Mouse (Mus musculus) heart, adult 11 months (tissue): ENCODE measurements around the gene Npas4.
"Not testable (repeated sequence)": the region's sequence is repeated elsewhere in the genome, so short reads cannot be mapped to it uniquely, and the experiment has no call there.

Source experiments
- DNase-seq: peaks from one replicate; pipeline ENCODE4 v3.0.0; 2022

The Npas4 gene

DNA sequence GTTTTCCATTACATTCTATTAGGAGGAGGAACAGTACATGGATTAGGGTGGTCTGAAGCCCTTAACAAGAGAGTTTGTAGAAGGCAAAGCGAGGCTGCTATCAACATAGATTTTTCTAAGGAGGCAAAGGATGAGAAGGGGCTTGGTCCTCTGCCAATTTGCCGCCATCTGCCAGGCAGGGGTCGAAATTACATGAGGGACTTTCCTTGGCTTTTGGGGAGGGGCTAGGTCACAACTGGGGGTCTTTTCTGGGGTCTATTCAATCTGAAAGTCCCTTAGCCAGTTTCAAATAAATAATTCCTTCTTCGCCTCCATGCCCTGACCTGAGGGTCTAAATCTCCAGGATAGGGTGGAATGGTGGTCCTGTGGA lies at the start of gene Npas4:
Npas4 (minus strand) TSS at position 61 of the 370 bp plus-strand sequence.
- no peak for DNase-seq

DNA sequence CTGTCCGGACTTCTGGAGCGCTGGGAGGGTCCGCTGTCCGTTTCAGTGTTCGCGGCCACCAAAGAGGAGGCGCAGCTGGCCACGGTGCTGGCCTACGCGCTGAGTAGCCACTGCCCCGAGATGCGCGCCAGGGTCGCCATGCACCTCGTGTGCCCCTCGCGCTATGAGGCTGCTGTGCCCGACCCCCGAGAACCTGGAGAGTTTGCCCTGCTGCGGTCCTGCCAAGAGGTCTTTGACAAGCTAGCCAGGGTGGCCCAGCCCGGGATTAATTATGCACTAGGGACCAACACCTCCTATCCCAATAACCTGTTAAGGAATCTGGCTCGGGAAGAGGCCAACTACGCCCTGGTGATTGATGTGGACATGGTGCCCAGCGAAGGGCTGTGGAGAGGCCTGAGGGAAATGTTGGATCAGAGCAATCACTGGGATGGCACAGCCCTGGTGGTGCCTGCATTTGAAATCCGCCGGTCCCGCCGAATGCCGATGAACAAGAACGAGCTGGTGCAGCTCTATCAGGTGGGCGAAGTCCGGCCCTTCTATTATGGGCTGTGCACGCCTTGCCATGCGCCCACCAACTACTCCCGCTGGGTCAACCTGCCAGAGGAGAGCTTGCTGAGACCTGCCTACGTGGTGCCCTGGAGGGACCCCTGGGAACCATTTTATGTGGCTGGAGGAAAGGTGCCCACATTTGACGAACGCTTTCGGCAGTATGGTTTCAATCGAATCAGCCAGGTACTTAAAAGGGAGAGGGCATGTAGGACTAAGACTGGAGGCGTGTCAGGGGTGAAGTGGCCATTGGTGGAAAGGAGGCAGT lies 49.4 kb upstream of the Npas4 start:
- peak; percentile 95 for DNase-seq

DNA sequence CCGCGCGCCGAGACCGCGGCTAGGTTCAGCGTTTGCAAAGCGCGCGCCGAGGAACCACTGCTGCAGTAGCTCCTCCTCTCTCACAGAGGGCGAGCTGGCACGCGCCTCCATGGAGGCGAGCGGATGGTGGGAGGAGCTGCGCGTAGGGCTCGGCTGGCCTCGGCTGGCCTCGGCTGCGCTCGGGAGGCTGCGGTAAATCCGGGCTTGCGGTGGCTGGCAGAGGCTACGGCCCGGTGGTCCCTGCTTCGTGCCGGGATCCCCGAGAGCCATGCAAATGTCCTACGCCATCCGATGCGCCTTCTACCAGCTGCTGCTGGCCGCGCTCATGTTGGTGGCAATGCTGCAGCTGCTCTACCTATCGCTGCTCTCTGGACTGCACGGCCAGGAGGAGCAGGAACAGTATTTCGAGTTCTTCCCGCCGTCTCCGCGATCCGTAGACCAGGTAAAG lies 48.6 kb upstream of the Npas4 start, which contains the start of the genes B4gat1 and AC124502.3:
B4gat1 (plus strand) TSS at position 118 of the 448 bp plus-strand sequence.
AC124502.3 (plus strand) TSS at position 183 of the 448 bp plus-strand sequence.
- peak; percentile 99 for DNase-seq

DNA sequence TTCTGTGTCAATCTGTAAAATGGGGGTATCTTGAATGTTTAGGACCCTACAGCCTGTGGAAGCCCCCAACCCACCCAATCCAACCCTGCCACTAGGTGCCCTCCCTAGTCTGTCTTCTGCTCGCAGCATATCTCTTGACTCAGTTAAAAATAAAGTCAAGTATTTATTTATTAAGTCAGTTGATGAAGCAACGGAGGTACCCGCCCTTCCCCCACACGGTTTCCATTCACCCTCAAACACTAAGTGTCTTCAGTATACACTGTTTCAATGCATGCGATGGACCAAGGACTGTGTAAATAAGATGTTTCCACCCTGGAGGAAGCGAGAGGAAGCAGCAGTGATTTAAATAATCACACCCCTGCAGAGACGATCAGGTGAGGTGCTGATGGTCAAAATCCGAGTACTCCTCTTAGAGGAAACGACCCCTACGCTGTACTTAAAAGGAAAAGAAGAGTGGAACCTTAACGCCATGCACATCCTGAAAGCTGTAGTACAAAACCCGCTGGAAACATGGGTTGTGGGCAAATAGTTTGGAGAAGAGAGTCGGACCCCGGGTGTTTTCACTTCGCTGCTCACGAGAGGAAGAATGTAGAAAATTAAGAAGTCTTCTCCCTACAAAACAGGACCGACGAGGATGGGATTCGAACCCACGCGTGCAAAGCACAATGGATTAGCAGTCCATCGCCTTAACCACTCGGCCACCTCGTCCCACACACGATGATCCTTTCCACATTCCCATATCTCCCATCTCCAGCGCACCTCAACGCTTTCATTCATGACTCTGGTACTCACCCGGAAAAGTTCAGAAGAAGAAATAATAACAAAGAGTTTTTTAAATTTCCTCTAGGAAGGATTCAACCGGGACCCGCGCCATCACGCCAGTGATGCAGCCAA lies 47.8 kb upstream of the Npas4 start:
- DNase-seq: peak; percentile 97

DNA sequence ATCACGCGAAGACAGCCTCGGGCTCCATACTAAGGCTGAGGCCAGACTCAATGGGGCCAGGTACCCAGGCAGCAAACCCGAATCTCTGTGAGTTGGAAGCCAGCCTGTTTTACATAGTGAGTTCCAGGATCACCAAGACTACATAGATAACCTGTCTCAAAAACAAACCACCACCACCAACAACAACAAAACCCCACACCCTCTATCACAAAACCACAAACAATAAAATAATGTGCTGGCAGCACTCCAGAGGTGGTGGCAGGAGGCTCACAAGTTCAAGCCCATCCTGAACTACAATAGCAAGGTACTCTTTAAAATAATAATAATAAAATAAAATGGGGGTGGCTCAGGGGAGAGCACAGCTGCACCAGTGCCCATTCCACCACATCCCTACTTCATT lies 46.5 kb upstream of the Npas4 start:
- DNase-seq: no peak

DNA sequence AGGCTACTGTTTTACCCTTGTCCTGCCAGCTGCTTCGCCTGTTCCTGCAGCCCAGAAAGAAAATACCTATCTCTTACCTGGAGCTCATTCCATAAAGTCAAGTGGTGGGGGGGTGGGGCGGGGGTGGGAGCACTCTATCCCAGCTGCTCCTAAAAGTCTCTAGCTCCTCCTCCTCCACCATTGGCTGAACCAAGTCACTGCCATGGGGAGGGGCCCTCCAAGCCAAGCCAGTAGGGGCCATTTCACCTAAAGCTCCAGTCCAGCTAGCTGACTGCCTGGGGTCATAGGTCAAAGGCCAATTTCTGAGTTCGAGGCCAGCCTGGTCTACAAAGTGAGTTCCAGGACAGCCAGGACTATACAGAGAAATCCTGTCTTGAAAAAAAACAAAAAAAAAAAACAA lies 42.6 kb upstream of the Npas4 start:
- DNase-seq: no peak

DNA sequence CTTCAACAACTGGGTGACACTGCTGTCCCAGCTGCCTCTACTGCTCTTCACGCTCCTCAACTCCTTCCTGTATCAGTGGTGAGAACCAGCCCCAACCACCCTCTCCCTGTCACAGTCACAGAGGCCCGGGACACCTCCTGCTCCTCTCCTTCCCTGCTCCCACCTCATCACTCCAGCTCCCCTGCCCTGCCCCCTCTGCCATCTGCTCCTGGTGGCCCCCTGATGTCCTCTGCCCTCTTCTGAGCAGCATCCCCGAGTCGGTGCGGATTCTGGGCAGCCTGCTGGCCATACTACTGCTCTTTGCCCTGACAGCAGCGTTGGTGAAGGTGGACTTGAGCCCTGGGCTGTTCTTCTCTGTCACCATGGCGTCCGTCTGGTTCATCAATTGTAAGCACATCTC lies 36.0 kb upstream of the Npas4 start:
- DNase-seq: no peak

DNA sequence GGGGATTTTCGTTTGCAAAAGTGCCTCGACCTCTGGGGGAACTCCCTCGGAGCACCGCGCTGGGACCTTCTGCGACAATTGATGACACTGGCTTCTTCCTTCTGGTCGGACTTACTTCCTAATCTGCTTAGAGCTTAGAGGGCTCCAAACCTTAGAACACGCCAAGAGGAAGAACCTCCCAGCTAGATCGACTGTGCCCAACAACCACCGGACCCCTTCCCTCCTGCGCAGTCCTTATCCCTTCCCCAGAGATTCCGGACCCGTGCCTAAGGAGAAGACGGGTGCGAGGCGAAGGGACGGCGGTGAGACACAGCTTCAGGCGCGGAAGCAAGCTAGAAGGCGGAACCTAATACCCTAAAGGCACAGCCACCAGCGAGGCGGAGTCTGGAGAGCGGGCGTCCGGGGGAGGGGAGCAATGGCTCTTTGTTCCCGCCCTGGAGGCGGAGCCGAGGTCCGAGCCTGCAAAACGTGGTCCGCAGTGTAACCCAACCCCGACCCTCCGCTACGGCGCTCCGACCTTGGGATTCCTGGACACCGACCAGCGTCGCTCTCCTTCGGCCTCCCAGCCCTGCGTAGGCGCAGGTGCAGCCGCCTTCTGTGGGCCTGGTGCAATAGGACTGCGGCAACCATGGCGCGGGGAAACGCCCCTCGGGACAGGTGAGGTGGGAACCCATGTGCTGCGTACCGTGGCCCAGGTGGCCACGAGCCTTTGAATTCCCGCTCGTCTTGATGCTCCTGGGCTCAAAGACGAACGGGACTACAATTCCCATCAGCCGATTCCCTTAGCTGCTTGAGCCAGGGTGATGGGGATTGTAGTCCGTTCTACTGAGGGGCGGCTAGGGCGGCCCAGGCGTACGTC lies 33.7 kb upstream of the Npas4 start, which contains the start of gene Slc29a2:
Slc29a2 (plus strand) TSS at position 240 of the 859 bp plus-strand sequence.
- DNase-seq: peak; percentile 99

DNA sequence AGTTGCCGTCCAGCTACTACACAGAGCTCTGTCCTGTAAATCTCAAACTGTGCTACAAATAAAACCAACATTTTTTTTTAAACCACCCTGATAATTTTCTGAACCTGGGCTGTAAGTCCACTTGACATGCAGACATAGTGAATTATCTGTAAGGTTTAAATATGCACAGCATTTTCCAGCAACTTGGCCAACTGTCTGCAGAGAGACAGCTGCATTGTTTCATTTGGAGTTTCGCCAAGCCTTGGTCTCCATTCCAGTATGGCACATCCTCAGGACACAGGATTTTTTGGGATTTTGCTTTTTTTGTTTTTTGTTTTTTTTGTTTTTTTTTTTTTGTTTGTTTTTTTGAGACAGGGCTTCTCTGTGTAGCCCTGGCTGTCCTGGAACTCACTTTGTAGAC lies 31.3 kb upstream of the Npas4 start:
- DNase-seq: no peak

DNA sequence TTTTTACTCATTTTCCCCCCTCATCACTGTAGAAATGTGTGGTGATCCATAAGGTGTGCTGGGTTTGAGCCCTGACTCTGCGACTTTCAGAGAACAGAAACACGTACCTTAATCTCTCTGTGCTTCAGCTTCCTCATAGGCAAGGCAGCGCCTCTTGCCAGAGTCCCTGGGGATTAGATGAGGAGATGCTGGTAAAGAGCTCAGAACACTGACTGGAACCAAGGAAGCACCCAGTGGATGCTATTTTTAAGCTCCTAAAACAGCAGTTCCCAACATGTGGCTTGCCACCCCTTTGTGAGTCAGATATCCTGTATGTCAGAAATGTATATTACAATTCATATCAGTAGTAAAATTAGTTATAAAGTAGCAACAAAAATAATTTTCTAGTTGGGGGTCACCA lies 28.1 kb upstream of the Npas4 start:
- no peak for DNase-seq

DNA sequence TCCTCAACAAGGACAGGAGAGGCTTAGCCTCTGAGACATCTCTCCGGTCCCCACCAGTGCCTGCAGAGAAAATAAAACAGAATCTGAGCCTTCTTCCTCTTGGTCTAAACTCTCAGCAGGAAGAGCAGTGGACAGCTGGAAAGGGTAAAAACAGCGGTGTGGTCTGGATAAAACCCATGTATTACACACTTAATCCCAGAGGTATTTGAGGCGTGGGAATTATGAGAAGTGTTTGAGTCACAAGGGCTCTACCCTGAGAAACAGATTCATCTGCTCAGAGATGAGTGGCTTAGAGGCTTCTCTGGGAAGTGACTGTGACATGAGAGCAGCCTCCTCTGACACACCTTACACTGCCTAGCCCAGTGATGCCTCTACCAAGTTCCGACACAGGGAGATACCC lies 27.5 kb upstream of the Npas4 start:
- no peak for DNase-seq

DNA sequence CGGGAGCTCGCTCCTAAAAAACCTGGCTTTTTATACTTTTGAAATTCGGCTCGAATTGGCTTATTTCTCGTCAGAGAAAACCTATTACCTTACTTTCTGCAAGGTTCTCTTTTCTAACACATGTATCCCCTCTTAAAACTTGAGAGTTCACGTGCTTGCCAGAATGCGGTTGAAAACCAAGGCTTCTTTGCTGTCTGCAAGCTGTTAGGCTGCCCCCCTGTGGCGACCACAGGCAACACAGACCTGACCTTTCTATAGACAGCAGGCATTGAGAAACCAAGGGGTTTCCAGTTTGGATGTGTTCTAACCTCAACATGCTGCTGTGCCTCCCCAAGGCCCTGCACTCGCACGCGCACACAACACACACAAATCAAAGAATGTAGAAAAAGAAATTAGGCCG lies 26.7 kb upstream of the Npas4 start:
- DNase-seq: peak; percentile 94

DNA sequence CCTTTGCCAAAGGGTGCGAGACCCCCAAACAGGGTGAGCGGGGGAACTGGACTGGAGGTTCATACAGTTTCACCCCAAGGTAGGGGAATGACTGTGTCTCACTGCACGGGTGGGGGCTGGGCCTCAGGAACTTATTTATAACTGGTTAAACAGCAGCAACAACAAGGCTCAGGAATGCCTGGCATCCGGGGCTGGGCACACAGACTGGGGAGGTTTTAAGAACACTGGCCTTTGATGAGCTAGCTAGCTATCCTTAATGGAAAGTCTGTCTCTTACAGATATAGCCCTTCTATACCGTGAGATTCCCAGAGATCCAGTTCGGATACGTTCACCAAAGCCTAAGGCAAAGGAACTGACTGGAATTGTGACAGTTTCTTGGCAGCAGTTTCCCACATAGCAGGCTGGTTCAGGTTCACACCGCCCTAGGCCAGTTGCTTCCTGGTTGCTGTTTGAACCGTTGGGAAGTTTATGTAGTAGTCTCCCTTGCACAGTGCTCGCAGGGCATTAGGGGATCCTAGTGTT lies 26.2 kb upstream of the Npas4 start:
- peak; percentile 95 for DNase-seq

DNA sequence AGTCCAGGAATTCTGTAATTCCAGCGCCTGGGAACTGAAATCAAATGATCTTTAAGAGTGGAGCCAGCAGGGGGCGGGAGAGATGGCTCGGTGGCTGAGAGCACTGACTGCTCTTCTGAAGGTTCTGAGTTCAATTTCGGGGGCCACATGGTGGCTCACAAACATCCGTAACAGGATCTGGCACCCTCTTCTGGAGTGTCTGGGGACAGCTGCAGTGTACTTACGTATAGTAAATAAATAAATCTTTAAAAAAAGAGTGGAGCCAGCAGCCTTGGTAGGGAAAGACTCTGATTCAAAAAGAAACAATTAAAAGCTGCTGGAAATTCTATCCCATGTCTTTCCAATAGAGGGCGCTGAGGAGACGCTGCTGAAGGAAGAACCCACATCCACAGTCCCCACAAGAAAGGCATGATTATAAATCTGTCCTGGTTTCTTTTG lies 24.9 kb upstream of the Npas4 start:
- no peak for DNase-seq

DNA sequence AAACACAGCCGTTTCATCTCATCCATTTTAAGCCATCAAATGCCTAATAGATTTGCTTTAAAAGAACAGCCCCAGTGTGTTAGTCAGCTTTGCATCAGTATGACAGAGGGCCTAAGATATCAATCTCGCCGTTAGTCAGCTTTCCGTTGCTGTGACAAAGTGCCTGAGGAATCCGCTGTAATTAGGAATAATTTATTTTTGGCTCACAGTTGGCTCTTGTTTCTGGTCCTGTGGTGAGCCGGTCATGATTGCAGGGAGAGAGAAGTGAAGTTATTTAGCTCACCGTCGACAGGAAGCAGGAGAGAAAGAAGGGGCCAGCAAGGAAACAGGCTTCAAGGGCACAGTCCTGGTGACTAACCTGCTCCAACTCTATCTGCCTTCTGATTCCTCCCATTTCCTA lies 23.0 kb upstream of the Npas4 start:
- DNase-seq: no peak

DNA sequence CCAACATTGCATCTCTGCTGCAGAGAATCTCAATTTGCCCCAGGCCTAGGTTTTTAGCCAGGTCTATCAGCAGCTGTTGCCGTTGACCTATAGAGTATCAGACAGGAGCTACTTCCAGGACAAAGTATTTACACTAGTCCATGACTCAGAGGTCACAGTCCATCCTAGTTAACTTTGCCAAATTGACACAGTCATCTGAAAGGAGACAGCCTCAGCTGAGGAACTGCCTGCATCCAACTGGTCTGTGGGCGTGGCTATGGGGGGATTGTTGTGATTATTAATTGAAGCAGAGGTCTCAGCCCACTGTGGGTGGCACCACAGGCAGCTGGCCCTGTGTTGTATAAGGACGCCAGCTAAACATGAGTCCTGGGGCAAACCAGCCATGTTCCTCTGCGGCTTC lies 14.8 kb upstream of the Npas4 start:
- DNase-seq: no peak

DNA sequence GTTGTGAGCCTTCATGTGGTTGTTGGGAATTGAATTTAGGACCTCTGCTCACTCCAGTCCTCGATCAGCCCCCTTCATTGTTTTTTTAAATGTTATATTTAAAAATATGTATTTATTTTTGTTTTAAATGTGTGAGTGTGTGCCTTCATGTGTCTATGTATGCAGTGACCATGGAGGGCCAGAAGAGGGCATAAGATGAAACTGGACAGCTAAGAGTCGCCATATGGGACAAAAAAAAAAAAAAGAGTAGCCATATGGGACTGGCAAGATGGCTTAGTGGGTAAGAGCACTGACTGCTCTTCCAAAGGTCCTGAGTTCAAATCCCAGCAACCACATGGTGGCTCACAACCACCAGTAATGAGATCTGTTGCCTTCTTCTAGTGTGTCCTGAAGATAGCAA lies 13.5 kb upstream of the Npas4 start:
- not testable (repeated sequence) for DNase-seq

DNA sequence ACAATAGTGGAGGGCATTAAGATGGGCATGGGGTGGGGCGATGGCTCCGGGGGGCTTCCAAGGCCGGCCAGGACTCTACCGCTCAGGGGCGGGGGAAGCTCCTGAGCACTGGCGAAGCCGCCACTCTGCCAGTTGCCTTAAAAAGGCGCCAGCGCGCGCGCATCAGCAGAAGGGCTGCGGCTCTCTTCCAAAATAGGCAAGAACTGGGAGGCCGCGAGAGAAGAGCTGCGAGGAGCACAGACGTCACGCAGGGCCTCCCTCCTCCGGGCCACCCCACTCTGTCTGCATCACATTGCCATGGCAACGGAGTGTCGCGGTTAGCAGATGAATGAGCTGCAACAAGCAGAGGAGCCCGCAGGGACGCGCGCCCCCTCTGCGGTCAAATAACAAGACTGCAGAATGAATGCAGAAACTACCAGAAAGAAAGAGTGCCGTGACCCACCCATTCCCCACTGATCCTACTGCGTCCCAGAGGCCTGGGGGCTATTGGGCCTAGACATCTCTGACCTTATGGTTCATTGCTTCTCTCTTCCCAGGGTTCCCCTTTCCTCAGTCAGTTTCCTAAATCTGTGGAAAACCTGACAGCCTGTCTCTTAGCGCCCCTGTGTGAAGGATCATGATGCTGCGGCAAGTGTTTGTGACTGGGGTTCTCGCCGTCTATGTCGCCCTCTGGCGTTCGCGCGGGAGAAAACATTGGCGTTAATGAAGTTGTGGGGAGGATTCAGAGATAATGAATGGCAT lies 11.7 kb upstream of the Npas4 start:
- peak; percentile 95 for DNase-seq

DNA sequence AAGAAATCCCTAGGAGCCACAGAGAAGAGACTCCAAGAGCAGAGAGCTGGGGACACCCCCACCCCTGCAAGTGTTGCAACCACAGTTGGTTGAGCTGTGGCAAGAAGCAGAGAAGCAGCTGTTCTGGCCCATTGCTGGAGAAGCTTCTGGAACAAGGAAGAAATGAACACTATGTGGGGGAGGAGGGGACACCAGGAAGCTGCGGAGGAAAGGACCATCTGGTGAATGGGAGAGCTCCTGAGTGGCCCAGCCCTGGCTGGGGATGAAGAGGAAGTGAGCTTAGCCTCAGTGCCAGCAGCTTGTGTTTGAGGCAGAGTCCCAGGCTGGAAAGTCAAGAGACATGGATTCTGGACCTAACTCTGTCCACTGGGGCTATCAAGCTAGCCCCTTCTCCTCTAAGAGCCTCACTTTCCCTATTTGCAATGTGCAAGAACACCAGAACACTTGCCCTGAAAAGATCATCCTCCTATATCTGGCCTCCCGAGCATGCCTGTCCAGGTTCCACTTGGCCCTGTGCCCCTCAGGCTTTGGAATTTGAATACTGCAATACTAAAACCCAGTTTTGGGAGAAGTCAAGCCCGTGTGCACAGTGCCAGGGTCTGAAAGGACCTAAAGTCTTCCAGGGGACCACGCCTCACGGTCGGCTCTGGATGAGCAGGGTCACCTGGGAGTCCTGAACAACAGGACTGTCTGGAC lies 9.5 kb upstream of the Npas4 start:
- no peak for DNase-seq

DNA sequence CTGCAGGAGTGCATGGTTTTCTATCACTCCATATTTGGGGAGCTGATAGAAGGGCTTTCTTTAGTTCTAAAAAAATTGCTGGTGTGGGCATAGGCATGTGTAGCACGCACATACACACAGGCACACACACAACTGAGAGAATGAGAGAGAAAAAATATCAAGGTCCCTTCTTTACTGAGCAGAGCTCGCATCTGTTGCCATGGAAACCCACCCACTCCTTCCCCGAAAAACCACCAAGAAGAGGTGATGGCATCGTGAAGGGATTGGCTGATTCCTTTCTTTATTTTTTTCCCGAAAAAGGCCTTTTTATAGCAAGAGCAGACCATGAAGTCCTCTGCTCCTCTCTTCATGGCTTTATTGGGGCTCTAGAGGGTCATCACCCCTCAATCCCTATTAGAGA lies 3.9 kb upstream of the Npas4 start:
- DNase-seq: no peak

DNA sequence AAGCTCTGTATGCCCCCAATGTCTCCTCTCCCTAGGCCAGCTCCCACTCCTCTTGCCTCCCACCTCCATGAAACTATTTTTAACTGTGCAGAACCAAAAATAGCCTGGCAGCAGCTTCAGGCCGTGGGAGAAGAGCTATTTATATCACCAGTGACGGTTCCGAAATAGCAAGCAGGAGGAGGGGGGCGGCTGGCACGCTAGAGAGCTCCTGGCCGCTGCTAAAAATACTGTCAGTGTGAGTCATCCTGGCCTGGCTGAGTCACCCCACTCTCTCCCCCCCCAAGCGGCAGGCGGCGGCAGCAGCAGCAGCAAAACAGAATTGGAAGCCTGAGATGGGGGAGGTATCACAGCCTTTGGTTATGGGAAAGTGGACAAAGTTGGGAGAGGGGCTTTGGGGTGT lies 2.8 kb upstream of the Npas4 start:
- peak; percentile 98 for DNase-seq
